Mouse (Mus musculus) fibroblast of lung, adult 2 months (primary cell): ENCODE data around the gene Fip1l1.

Source experiments
- DNase-seq: peaks from one replicate; pipeline ENCODE4 v3.0.0-alpha.2; 2011; ENCODE audit warnings: low read depth

The Fip1l1 gene

DNA sequence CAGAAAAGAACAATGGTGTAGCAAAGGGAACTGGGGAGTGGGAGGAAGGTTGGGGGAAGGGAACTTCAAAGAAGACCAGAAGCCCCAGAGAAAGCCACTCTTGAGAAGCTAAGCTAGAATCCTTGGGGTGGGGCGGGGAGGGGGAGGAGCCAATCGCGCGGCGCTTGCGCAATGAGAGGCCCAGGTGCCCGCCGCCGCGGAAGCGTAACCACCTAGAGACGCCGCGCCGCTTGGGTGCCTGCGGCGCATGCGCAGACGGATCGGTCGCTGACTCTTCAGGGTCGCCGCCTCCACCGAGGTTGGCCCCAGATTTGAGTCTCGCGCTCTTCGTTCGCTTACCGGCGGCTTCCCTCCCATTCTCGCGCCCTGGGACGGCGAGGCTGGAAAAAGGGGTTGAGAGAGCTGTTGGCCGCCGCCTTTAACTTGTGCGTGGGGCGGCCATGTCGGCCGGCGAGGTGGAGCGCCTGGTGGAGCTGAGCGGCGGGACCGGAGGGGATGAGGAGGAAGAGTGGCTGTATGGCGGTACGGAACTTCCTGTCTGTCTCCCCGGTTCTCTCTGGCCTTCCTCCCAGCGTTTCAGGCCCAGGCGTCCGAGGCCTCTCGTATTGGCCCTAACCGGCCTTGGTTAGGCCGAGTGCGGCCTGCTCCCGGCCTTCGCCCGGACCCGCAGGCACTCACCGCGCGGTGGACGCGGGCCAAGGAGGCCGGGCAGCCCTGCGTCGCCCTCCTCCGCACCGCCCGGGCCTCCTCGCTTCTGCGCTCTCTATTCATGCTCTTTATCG lies at the start of gene Fip1l1:
TSS of gene Fip1l1 (plus strand) at position 210 of the 782 bp plus-strand sequence.
- peak; percentile 70 for DNase-seq

DNA sequence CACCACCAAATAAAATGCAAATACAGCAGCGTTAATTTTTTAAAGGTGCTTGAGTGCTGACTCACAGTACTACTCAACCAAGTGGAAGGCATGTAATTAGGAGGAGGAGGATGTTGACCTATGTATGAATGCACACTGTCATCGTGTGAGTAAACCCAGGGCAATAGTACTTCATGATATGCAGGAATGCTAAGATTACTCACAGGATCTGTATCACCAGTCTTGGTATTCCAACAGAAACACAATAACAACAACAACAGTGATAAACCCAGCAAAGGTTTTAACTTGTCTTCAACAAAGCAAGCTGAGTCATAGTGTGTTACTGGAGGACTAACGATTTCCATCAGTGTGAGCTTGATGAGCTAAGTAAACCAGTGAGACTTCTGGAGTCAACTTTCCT lies 42.5 kb upstream of the Fip1l1 start:
- peak; percentile 42 for DNase-seq

DNA sequence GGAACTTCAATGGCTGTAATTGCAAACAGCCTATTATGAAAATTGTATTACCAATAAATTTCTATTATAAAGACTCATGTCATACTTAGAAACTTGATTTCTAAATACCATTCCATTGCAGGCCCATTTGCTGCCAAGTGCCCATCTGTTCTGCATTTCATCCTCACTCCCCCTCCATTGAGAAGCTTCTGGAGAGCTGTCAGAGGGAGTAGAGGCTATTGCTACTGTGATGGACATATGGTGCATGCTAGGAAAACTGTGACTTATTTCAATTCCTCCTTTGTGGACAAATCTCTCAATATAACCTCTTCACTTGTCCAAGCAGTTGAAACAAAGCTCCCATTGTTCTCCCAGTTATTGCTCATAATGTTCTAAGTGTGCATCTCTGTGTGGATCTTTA lies 23.6 kb upstream of the Fip1l1 start:
- no peak for DNase-seq

- no peak for DNase-seq
Measured at GRCm38 (mm10) chr5:74527025-74527424, 8.2 kb upstream of the Fip1l1 start.

- no peak for DNase-seq
Measured at GRCm38 (mm10) chr5:74530785-74531184, 4.5 kb upstream of the Fip1l1 start.

DNA sequence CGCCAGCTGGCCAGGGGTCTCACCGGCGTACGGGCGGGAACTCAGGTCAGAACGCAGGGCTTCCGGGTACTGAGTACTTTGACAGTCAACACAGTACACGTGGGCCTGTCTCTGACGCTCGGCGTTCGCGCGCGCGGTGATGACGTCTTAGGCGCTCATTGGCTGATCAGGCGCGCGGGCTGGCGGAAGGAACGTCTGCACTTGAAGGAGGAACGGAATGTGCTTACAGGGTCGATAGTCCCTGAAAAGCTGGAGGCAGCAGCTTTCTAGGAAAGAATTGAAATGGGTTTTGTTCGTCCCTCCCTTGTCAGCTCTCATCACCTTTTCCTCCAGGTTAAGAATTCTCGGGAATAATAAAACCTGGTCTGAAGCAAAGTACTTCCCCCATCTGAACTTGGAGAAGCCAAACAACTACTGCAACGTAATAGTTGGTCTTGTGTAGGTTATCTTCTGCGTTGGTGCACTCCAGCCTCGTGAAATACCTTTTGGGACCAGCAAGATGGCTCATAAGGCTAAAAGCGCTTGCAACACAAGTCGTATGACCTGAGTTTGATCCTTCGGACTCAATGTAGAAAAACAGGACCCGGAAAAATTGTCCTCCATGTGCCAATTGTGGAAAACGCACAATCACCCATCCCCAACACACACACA lies 3.5 kb upstream of the Fip1l1 start, which contains the start of gene Scfd2:
TSS of gene Scfd2 (minus strand) at position 130 of the 651 bp plus-strand sequence.
- DNase-seq = peak; percentile 79

DNA sequence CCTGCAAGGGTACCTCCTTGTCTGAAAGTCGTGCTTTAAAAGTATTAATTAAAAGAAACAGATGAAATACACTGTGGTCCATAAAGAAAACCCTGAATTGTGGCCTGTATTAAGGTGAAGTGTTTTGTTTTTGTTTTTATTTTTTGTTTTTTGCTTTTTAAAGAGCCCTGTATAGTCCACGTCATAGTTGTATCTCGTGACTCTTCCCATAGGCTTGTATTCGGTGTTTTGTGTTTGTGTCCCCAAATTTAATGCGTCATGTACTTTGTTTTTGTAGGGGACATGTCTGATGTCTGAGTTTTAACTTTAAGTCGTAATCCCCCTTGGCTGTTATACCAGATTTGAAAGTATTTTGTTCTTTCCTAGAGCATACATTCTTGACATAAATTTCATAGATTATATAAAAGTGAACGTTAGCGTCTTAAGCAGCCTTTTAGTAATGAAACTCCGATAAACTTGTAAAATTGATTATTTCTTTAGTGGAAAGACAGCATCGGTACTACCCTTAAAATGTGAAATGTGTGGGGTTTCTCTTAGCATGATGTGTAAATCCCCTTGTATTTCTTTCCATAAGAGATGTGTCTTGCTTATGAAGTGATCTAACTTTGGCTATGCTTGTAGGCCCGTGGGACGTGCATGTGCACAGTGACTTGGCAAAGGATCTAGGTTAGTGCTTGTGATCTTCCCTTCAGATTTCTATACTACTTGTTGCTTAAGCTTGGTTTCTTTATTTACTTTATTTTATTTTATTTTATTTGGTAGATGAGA lies 1.1 kb downstream of the Fip1l1 start:
- no peak for DNase-seq

GRCm38 (mm10) chr5:74545606-74546005 lies 10.4 kb downstream of the Fip1l1 start:
- no peak for DNase-seq

DNA sequence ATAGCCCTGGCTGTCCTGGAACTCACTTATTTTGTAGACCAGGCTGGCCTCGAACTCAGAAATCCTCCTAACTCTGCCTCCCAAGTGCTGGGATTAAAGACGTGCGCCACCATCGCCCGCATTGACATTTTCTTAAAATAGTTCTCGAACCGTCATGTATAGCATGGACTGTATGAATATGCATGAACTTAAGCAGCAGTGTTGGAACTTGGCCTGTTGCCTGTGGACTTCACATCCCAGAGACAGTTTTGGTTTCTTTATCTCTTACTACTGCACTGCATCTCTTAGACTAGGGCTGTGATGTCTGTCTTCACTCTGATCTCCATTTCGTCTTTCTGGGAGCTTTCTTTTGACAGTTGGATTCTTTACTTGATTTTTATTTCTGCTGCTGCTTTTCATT lies 14.3 kb downstream of the Fip1l1 start:
- DNase-seq = no peak

- DNase-seq = no peak
Measured at GRCm38 (mm10) chr5:74561151-74561550, 25.9 kb downstream of the Fip1l1 start.

DNA sequence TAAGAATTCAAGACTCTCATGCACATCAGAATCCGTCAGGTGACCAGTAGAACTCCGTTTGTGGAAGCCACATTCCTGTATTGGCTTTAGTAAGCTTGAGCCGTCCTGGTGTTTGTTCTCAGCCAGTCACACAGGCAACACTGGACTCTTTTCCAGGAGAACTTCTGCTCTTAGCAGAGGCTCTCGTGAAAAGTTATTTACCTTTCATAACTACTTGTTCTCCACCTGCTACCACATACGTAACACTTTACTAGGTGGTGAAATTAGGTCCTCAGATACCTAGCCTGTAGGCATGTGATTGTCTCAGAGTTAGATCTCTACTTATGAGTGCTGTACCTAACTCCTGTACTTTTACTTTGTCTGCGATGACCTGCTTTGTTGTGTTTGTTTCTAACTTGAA lies 36.5 kb downstream of the Fip1l1 start:
- DNase-seq = no peak

GRCm38 (mm10) chr5:74589133-74589532 lies 53.9 kb downstream of the Fip1l1 start:
- no peak for DNase-seq

- DNase-seq = no peak
Measured at GRCm38 (mm10) chr5:74591413-74591812, 56.2 kb downstream of the Fip1l1 start.

- no peak for DNase-seq
Measured at GRCm38 (mm10) chr5:74593147-74593546, 57.9 kb downstream of the Fip1l1 start.

- DNase-seq = no peak
Measured at GRCm38 (mm10) chr5:74600010-74600409, 64.8 kb downstream of the Fip1l1 start.

DNA sequence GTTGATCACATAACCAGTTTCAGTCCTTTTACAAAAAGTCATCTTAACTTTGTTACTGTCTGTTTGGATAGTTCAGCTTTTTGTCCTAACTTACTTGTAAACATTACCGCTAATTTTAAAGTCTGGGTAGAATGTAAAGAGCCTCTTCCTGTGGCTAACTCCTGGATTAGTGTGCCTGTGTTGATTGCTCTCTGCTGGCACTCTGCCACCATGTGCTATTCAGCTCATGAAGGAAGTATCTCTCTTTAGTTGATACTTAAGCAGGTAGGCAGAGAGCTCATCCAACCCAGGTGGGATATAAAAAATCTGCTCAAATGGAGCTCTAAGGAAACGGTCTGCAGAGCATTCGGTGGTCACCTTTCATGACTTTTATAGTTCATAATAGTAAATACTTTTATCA lies 65.9 kb downstream of the Fip1l1 start:
- no peak for DNase-seq

DNA sequence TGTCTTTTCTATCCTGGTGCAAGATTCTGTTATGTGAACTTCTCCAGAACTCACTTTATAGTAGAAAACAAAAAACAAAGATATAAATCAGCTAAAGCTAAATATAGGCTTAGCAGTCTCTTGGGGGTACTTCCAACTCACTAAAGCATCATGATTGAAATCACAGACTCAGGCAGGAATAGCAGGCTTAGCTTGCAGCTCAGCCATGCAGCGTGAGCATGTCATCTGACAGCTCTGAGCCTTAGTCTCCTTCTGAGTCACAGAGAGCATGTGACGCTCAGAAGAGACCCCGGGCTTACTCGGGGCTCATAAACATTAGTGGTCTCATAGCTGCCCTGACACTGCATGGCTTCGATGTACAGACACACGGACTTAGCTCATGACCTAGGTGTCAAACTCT lies 66.7 kb downstream of the Fip1l1 start:
- no peak for DNase-seq

- no peak for DNase-seq
Measured at GRCm38 (mm10) chr5:74602371-74602770, 67.1 kb downstream of the Fip1l1 start.

GRCm38 (mm10) chr5:74603306-74603705 lies 68.1 kb downstream of the Fip1l1 start:
- DNase-seq = no peak

DNA sequence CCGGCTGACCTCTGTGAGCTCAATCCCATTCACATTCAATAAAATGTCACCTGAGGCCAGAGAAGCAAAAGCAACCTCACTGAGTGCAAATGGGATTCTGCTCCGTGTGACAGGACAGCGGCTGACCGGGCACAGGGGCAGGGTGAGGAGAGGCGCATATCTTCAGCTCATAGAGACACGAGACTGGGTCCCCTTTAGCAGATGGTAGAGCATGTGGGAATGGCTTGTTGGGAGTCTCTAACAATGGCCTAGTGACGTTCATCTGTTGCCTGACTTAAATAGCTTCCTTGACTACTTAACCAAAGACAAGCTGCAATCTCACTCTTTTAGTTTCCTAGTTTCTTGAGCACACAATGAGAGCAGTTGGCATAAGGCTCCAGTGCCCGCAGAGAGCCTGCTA lies 71.0 kb downstream of the Fip1l1 start:
- no peak for DNase-seq

DNA sequence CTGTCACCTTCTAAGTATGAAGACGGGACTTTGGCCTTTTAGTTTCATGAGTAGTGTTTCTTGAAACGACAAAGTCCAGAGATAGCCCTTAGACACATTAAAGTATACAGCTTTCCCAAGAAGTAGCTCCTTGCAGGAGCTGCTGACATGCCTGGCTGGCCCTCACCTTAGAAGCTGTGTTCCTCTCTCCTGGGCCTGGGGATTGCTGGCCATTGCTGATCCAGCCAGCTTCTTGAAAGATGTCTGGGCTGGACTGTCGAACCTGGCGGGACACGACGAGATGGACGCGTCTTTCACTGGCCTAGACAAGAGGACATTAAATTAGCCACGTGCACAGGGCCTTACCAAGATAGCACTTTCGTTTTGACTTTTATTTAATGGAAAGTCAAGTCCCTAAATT lies 75.3 kb downstream of the Fip1l1 start:
- no peak for DNase-seq

- DNase-seq = no peak
Measured at GRCm38 (mm10) chr5:74612713-74613112, 77.5 kb downstream of the Fip1l1 start.
